Mouse (Mus musculus) lung, embryonic 16.5 days (tissue): ENCODE measurements around the gene Rbmx2. TPM values are rescaled to one million over a fixed set of nuclear protein-coding genes. Genes with fewer than 3 reads are reported as not detected.

Source experiments
- ATAC-seq: fragments of 200-750 bp; cut with Nextera tagmentation; 2 replicates; pipeline ENCODE4 v1.8.0; 2017; ENCODE audit warnings: low read depth, mild to moderate bottlenecking, moderate library complexity
- H3K27ac ChIP-seq: fragments of 300-500 bp; sonication (generic); 2 replicates; pipeline ENCODE4 v1.5.1; 2014; ENCODE audit warnings: mild to moderate bottlenecking, control low read depth, low read length
- H3K27me3 ChIP-seq: fragments of 300-500 bp; sonication (generic); 2 replicates; pipeline ENCODE4 v1.6.1; 2014; ENCODE audit warnings: low read depth, low read length, mixed read lengths; ENCODE audit not compliant: control insufficient read depth, insufficient read depth
- H3K36me3 ChIP-seq: fragments of 300-500 bp; sonication (generic); 2 replicates; pipeline ENCODE4 v1.6.1; 2014; ENCODE audit warnings: low read length; ENCODE audit not compliant: control insufficient read depth, insufficient read depth
- H3K4me1 ChIP-seq: fragments of 300-500 bp; sonication (generic); replicated peaks from 2 replicates; pipeline ENCODE4 v1.6.1; 2014; ENCODE audit warnings: low read length, mixed read lengths; ENCODE audit not compliant: control insufficient read depth, insufficient read depth
- H3K4me2 ChIP-seq: fragments of 300-500 bp; sonication (generic); 2 replicates; pipeline ENCODE4 v1.6.1; 2014; ENCODE audit warnings: low read depth, low read length, control low read depth
- H3K4me3 ChIP-seq: fragments of 300-500 bp; sonication (generic); 2 replicates; pipeline ENCODE4 v1.5.1; 2014; ENCODE audit warnings: mild to moderate bottlenecking, low read length, control low read depth
- H3K9ac ChIP-seq: fragments of 300-500 bp; sonication (generic); 2 replicates; pipeline ENCODE4 v1.6.1; 2014; ENCODE audit warnings: low read length, control low read depth
- H3K9me3 ChIP-seq: fragments of 300-500 bp; sonication (generic); 2 replicates; pipeline ENCODE4 v1.6.1; 2016; ENCODE audit warnings: low read length; ENCODE audit not compliant: control insufficient read depth
- WGBS: fragments of 180-500 bp; shearing (Covaris S2); extraction: QIAGEN DNeasy Blood & Tissue Kit; methylation state at CpG from one replicate; pipeline ENCODE4 v1.1.7; 2014; 5-methylcytosine and 5-hydroxymethylcytosine counted together
- polyA plus RNA-seq: library from polyadenylated mRNA; unstranded; fragments of >200 nt; fragmentation: Nextera tagmentation; extraction: Ambion mirVana; gene quantifications from 2 replicates; pipeline ENCODE4 v1.2.1, GENCODE M21; 2015

The Rbmx2 gene
- polyA plus RNA-seq: 23.6 and 28.3 TPM in 2 replicates

GRCm38 (mm10) chrX:48694864-48695371, at the start of gene Rbmx2:
Gene Rbmx2, plus strand, starts transcription at chrX:48695004.
- H3K27ac ChIP-seq: no peak within 1 kb of the TSS
- peaks cover 4% of the 10 kb centered on the region for H3K4me1 ChIP-seq
- H3K4me3 ChIP-seq: peak within 1 kb of the TSS; percentile 66
- peak within 1 kb of the TSS; percentile 70 for H3K9ac ChIP-seq
- peak within 1 kb of the TSS; percentile 64 for H3K4me2 ChIP-seq
- H3K36me3 ChIP-seq: no peaks in the 10 kb centered on the region
- H3K27me3 ChIP-seq: no peaks in the 10 kb centered on the region
- 12% methylated on average over 31 of the region's 42 CpGs for WGBS
- no peaks in the 10 kb centered on the region for H3K9me3 ChIP-seq
- peak; percentile 97 for ATAC-seq

GRCm38 (mm10) chrX:48666807-48667206, 28.0 kb upstream of the Rbmx2 start:
- 42% methylated on average over 6 of the region's 6 CpGs for WGBS
- H3K4me2 ChIP-seq: no peak overlapping the region
- no peaks in the 10 kb centered on the region for H3K36me3 ChIP-seq
- no peak overlapping the region for H3K4me3 ChIP-seq
- H3K27ac ChIP-seq: no peak overlapping the region
- H3K27me3 ChIP-seq: no peaks in the 10 kb centered on the region
- ATAC-seq: no peak
- H3K4me1 ChIP-seq: no peaks in the 10 kb centered on the region
- no peak overlapping the region for H3K9ac ChIP-seq
- no peaks in the 10 kb centered on the region for H3K9me3 ChIP-seq

GRCm38 (mm10) chrX:48669588-48669987, 25.2 kb upstream of the Rbmx2 start:
- no peak overlapping the region for H3K4me2 ChIP-seq

GRCm38 (mm10) chrX:48671714-48672113, 23.1 kb upstream of the Rbmx2 start:
- Histone ChIP-seq H3K4me3 (no peak overlapping the region), H3K27ac (no peak overlapping the region), H3K27me3 (no peaks in the 10 kb centered on the region), H3K4me2 (no peak overlapping the region), H3K9me3 (no peaks in the 10 kb centered on the region), H3K36me3 (no peaks in the 10 kb centered on the region), H3K9ac (no peak overlapping the region), H3K4me1 (no peaks in the 10 kb centered on the region)
- 56% methylated on average over 3 of the region's 3 CpGs for WGBS
- ATAC-seq: no peak

More at GRCm38 (mm10) chrX:48669588-48669987, 25.2 kb upstream of the Rbmx2 start:
- Histone ChIP-seq H3K4me3 (no peak overlapping the region), H3K27ac (no peak overlapping the region), H3K36me3 (no peaks in the 10 kb centered on the region), H3K4me1 (no peaks in the 10 kb centered on the region), H3K9ac (no peak overlapping the region), H3K27me3 (no peaks in the 10 kb centered on the region), H3K9me3 (no peaks in the 10 kb centered on the region)
- WGBS: 73% methylated on average over 3 of the region's 3 CpGs
- ATAC-seq: no peak

GRCm38 (mm10) chrX:48674171-48674570, 20.6 kb upstream of the Rbmx2 start, which contains the start of gene Gpr119:
Gene Gpr119, minus strand, starts transcription at chrX:48674478.
- Histone ChIP-seq H3K9ac (no peak within 1 kb of the TSS), H3K4me2 (no peak within 1 kb of the TSS)
- ATAC-seq: no peak

GRCm38 (mm10) chrX:48683451-48683850, 11.4 kb upstream of the Rbmx2 start:
- 22% methylated on average over 3 of the region's 3 CpGs for WGBS
- Histone ChIP-seq H3K9ac (no peak overlapping the region), H3K36me3 (no peaks in the 10 kb centered on the region), H3K9me3 (no peaks in the 10 kb centered on the region), H3K4me2 (no peak overlapping the region), H3K4me1 (no peaks in the 10 kb centered on the region), H3K27me3 (no peaks in the 10 kb centered on the region), H3K27ac (no peak overlapping the region), H3K4me3 (no peak overlapping the region)
- no peak for ATAC-seq

More at GRCm38 (mm10) chrX:48674171-48674570, 20.6 kb upstream of the Rbmx2 start, which contains the start of gene Gpr119:
- Histone ChIP-seq H3K36me3 (no peaks in the 10 kb centered on the region), H3K4me3 (no peak within 1 kb of the TSS), H3K4me1 (no peaks in the 10 kb centered on the region), H3K27ac (no peak within 1 kb of the TSS), H3K27me3 (no peaks in the 10 kb centered on the region), H3K9me3 (no peaks in the 10 kb centered on the region)
- WGBS: 38% methylated on average over 4 of the region's 4 CpGs

- Histone ChIP-seq H3K27me3 (no peaks in the 10 kb centered on the region), H3K36me3 (no peaks in the 10 kb centered on the region), H3K4me1 (no peaks in the 10 kb centered on the region), H3K9me3 (no peaks in the 10 kb centered on the region), H3K4me2 (no peak overlapping the region), H3K27ac (no peak overlapping the region), H3K9ac (no peak overlapping the region), H3K4me3 (no peak overlapping the region)
- WGBS: 62% methylated on average over 5 of the region's 5 CpGs
- no peak for ATAC-seq
These were observed 10.9 kb upstream of the Rbmx2 start for GRCm38 (mm10) chrX:48683857-48684256.

GRCm38 (mm10) chrX:48694460-48694859, 344 bp upstream of the Rbmx2 start:
- Histone ChIP-seq H3K4me3 (peak overlapping the region; percentile 66), H3K9me3 (no peaks in the 10 kb centered on the region), H3K27me3 (no peaks in the 10 kb centered on the region), H3K9ac (no peak overlapping the region), H3K36me3 (no peaks in the 10 kb centered on the region), H3K4me1 (peaks cover 4% of the 10 kb centered on the region), H3K27ac (no peak overlapping the region), H3K4me2 (peak overlapping the region; percentile 56)
- 17% methylated on average over 6 of the region's 6 CpGs for WGBS
- ATAC-seq: peak; percentile 79

- Histone ChIP-seq H3K4me3 (no peak overlapping the region), H3K4me2 (no peak overlapping the region), H3K27ac (no peak overlapping the region), H3K36me3 (0 out of 2 replicates have a peak, but pooled peaks cover 2% of the 10 kb centered on the region), H3K27me3 (no peaks in the 10 kb centered on the region), H3K9me3 (no peaks in the 10 kb centered on the region), H3K4me1 (no peaks in the 10 kb centered on the region), H3K9ac (no peak overlapping the region)
- ATAC-seq: no peak
- WGBS: 82% methylated on average over 10 of the region's 10 CpGs
These were observed 14.9 kb downstream of the Rbmx2 start for GRCm38 (mm10) chrX:48709701-48710100.
